Mouse (Mus musculus) liver, embryonic 15.5 days (tissue): ENCODE data around the gene Zfp511. TPM values are rescaled to one million over a fixed set of nuclear protein-coding genes. Genes with fewer than 3 reads are reported as not detected.

Source experiments
- ATAC-seq: fragments of 200-750 bp; cut with Nextera tagmentation; 2 replicates; pipeline ENCODE4 v1.8.0; 2017; ENCODE audit warnings: moderate number of reproducible peaks, mild to moderate bottlenecking, moderate library complexity; ENCODE audit not compliant: insufficient read depth
- H3K27ac ChIP-seq: fragments of 300-500 bp; sonication (generic); replicated peaks from 2 replicates; pipeline ENCODE4 v1.5.1; 2015; ENCODE audit warnings: mild to moderate bottlenecking, inconsistent platforms
- H3K27me3 ChIP-seq: fragments of 300-500 bp; sonication (generic); 2 replicates; pipeline ENCODE4 v1.6.1; 2015; ENCODE audit warnings: mild to moderate bottlenecking, inconsistent platforms
- H3K36me3 ChIP-seq: fragments of 300-500 bp; sonication (generic); replicated peaks from 2 replicates; pipeline ENCODE4 v1.6.1; 2015; ENCODE audit warnings: moderate library complexity, mild to moderate bottlenecking, inconsistent platforms
- H3K4me1 ChIP-seq: fragments of 300-500 bp; sonication (generic); replicated peaks from 2 replicates; pipeline ENCODE4 v1.6.1; 2015; ENCODE audit warnings: inconsistent platforms
- H3K4me2 ChIP-seq: fragments of 300-500 bp; sonication (generic); 2 replicates; pipeline ENCODE4 v1.6.1; 2015; ENCODE audit warnings: moderate library complexity, mild to moderate bottlenecking, inconsistent platforms
- H3K4me3 ChIP-seq: fragments of 300-500 bp; sonication (generic); replicated peaks from 2 replicates; pipeline ENCODE4 v1.5.1; 2015; ENCODE audit warnings: mild to moderate bottlenecking, inconsistent platforms
- H3K9ac ChIP-seq: fragments of 300-500 bp; sonication (generic); 2 replicates; pipeline ENCODE4 v1.6.1; 2015; ENCODE audit warnings: moderate library complexity, mild to moderate bottlenecking, inconsistent platforms
- H3K9me3 ChIP-seq: fragments of 300-500 bp; sonication (generic); replicated peaks from 2 replicates; pipeline ENCODE4 v1.6.1; 2016; ENCODE audit warnings: inconsistent platforms
- WGBS: fragments of 180-500 bp; shearing (Covaris S2); methylation state at CpG from one replicate; pipeline ENCODE4 v1.1.7; 2015; ENCODE audit warnings: mixed read lengths; ENCODE audit not compliant: insufficient replicate concordance; 5-methylcytosine and 5-hydroxymethylcytosine counted together
- polyA plus RNA-seq: library from polyadenylated mRNA; unstranded; fragments of >200 nt; fragmentation: Nextera tagmentation; extraction: Ambion mirVana; gene quantifications from 2 replicates; pipeline ENCODE4 v1.2.1, GENCODE M21; 2015

Zfp511 gene
- polyA plus RNA-seq, 1 experiment from 2014 or later: 17.4 TPM

DNA sequence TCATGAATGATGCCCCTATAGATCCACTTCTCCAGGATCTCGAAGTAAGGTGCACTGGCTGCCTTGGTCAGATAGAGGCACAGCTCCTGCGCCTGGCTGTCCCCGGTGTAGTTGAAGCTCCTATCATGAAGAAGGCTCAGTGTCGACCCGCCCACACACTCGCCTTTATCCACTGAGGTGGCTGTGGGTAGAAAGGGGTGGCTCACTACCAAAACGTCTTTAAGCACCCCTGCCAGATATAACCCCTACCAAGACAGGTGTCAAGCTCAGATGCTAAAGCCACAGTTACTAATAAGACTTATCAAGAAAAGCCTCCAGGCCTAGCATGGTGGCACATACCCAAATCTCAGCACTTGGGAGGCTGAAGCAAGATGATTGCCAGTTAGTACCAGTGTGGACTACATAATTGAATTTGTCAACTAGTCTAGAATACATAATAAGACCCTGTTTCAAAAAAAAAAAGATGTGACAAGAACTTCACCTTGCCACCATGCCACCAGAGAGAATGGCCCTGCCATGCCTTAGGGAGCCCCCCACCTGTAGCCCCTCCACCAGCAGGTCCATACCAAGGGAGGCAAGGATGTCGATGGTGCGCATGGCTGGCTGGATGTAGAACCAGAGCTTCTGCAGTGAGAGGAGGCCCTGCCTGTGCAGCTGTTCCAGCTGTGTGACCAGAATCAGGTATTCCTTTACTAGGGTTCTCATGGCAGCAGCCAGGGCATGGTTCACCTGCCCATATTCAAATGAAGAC is 29.2 kb upstream of the Zfp511 start:
- no peak for ATAC-seq
- Histone ChIP-seq H3K27ac (no peak overlapping the region), H3K27me3 (no peaks in the 10 kb centered on the region), H3K9me3 (no peaks in the 10 kb centered on the region), H3K4me1 (no peaks in the 10 kb centered on the region), H3K4me3 (no peak overlapping the region), H3K4me2 (no peak overlapping the region), H3K9ac (no peak overlapping the region), H3K36me3 (peaks cover 58% of the 10 kb centered on the region)
- 73% methylated on average over 9 of the region's 9 CpGs for WGBS

DNA sequence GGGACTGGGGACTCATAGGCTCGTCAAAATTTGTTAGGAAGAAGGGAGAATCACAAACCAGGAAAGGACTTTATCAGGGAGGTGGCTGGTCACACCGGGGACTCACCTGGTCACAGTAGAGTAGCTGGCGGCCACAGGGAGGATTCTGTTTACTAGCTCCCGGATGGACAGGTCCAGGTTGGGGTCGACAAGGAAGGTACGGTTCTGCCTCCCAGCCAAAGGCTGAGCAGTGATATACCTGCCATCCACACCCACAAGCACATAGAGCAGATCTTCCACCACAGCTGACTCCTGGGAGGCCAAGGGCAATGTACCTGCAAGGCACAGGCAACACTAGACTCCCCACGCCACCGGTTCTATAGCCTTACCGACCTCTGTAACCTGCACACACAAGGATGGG is 28.4 kb upstream of the Zfp511 start:
- Histone ChIP-seq H3K4me2 (no peak overlapping the region), H3K4me1 (no peaks in the 10 kb centered on the region), H3K4me3 (no peak overlapping the region), H3K9ac (no peak overlapping the region), H3K27me3 (no peaks in the 10 kb centered on the region), H3K27ac (no peak overlapping the region), H3K36me3 (peaks cover 52% of the 10 kb centered on the region), H3K9me3 (no peaks in the 10 kb centered on the region)
- ATAC-seq: no peak
- WGBS: 82% methylated on average over 9 of the region's 9 CpGs

DNA sequence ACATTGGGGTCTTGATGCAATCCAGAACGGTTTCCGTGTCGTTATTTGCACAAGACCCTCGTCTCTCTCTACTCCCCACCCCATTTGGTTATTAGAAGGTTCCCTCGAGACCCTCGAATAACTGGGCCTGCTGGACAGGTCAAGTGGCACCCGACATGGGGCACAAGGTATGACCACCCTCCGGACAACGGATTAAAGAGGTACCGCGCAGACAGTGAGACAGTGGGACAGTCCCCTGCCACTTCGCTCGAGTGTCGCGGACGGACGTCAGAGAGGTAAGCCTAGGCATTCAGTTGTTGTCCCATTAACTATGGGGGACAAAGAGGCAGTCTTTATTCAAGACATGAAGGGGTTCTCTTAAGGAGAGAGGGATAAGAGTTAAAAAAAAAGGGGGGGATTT is 24.9 kb upstream of the Zfp511 start:
- Histone ChIP-seq H3K27me3 (no peaks in the 10 kb centered on the region), H3K4me2 (no peak overlapping the region), H3K4me3 (no peak overlapping the region), H3K9me3 (no peaks in the 10 kb centered on the region), H3K27ac (no peak overlapping the region), H3K4me1 (no peaks in the 10 kb centered on the region), H3K9ac (no peak overlapping the region), H3K36me3 (peaks cover 24% of the 10 kb centered on the region)
- 89% methylated on average over 17 of the region's 17 CpGs for WGBS
- ATAC-seq: no peak

DNA sequence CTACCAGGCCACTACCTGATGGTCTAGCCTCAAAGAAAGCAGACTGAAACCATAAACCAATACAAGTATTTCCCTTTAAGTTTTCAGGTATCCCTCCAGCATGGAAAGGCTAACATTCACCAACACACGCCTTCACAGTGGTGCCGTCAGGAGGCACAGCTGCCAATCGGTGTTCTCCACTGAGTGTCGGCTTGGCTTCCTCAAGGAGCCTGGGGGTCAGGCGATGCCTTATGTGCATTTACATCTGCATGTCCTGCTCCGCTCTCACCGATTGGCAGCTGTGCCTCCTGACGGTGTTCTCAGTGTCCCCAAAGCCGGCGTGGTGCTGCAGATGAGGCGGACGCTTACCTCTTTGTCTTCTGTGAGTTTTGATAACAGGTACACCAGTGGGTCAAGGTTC is 4.4 kb upstream of the Zfp511 start:
- H3K4me2 ChIP-seq: no peak overlapping the region
- WGBS: 90% methylated on average over 12 of the region's 12 CpGs
- H3K27me3 ChIP-seq: no peaks in the 10 kb centered on the region
- no peaks in the 10 kb centered on the region for H3K9me3 ChIP-seq
- H3K27ac ChIP-seq: no peak overlapping the region
- peaks cover 63% of the 10 kb centered on the region for H3K36me3 ChIP-seq
- no peak for ATAC-seq
- peaks cover 20% of the 10 kb centered on the region for H3K4me1 ChIP-seq
- H3K9ac ChIP-seq: no peak overlapping the region
- H3K4me3 ChIP-seq: no peak overlapping the region

DNA sequence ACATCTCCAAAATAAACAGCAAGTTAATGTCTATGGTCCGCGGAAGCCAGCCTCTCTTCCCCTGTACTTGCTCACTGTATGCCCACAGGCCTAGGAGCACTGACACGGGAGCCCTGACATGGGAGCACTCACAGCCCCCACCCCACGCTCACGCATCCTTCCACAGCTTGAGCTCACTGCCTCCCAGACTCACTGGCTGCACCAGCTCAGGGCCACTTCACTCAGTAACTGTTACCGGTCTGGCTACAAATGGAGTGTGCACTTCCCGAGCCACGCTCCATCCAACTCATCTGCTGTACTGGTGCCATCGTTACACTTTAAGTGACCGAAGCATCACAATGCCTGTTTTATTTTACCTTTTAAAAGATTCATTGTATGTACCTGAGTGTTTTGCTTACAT is 3.8 kb upstream of the Zfp511 start:
- WGBS: 88% methylated on average over 10 of the region's 10 CpGs
- Histone ChIP-seq H3K4me1 (peaks cover 25% of the 10 kb centered on the region), H3K4me3 (no peak overlapping the region), H3K27me3 (no peaks in the 10 kb centered on the region), H3K36me3 (peaks cover 63% of the 10 kb centered on the region), H3K9ac (no peak overlapping the region), H3K27ac (no peak overlapping the region), H3K4me2 (no peak overlapping the region), H3K9me3 (no peaks in the 10 kb centered on the region)
- no peak for ATAC-seq

DNA sequence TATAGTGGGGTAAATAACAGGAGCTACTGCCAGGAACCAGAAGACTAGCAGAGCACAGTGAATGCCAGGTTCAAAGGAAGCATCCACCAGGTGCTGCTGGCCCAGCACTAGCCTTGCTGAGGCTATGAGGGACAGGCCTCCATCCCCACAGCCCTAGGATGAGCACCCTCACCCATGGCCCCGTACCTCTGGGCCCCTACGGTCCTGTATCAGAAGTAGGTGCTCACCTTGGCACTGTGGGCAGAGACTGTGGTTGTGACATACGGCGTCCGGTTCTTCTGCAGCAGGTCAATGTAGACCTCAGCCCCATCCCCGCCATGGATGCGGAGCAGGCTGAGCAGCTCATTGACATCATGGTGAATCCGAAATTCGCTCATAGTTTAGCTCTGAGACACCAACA is 2.8 kb upstream of the Zfp511 start:
- 93% methylated on average over 9 of the region's 9 CpGs for WGBS
- Histone ChIP-seq H3K36me3 (peaks cover 59% of the 10 kb centered on the region), H3K4me2 (no peak overlapping the region), H3K4me1 (peaks cover 25% of the 10 kb centered on the region), H3K9ac (no peak overlapping the region), H3K27ac (no peak overlapping the region), H3K9me3 (no peaks in the 10 kb centered on the region), H3K27me3 (no peaks in the 10 kb centered on the region), H3K4me3 (no peak overlapping the region)
- ATAC-seq: no peak

DNA sequence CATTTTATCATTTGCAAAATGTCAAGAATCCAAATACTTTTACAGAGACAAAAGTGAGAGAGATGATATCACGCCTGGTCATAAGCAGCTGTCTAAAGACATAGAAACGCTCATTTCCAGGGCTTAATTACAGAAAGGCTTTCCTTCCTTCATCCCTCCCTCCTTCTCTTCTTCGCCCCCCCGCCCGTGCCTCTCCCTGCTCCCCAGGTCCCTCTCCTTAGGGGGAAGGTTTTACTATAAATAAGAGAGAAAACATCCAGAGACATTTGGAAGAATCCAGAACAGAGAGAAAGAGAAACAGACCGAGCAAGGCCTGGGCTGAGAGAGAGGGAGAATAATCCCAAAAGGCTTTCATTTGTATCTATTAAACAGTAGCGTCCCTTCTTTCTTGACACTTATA is 735 bp upstream of the Zfp511 start:
- H3K4me3 ChIP-seq: peak overlapping the region; percentile 87
- H3K9me3 ChIP-seq: no peaks in the 10 kb centered on the region
- peak overlapping the region; percentile 82 for H3K4me2 ChIP-seq
- H3K9ac ChIP-seq: peak overlapping the region; percentile 87
- peaks cover 25% of the 10 kb centered on the region for H3K4me1 ChIP-seq
- H3K27me3 ChIP-seq: no peaks in the 10 kb centered on the region
- 8% methylated on average over 7 of the region's 7 CpGs for WGBS
- peak overlapping the region; percentile 86 for H3K27ac ChIP-seq
- peaks cover 51% of the 10 kb centered on the region for H3K36me3 ChIP-seq
- no peak for ATAC-seq

DNA sequence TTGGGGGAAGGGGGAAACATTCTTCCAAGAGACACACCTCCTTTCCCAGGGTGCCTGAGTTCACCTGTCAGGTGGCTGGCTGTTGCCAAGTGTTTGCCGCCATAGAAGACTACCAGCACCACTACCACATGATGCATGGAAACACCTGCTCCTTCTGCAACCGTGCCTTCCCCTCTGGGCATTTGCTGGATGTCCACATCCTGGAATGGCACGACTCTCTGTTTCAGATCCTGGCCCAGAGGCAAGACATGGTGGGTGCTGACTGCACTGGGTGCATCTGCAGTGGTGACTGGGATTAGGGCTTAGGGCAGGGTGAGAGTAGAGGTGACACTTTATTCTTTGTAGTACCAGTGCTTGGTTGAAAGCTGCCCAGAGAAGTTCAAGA is 972 bp downstream of the Zfp511 start:
- H3K36me3 ChIP-seq: peaks cover 42% of the 10 kb centered on the region
- no peak overlapping the region for H3K27ac ChIP-seq
- peak overlapping the region; percentile 87 for H3K4me3 ChIP-seq
- peaks cover 25% of the 10 kb centered on the region for H3K4me1 ChIP-seq
- H3K9ac ChIP-seq: no peak overlapping the region
- no peaks in the 10 kb centered on the region for H3K9me3 ChIP-seq
- no peaks in the 10 kb centered on the region for H3K27me3 ChIP-seq
- no peak for ATAC-seq
- peak overlapping the region; percentile 82 for H3K4me2 ChIP-seq
- 57% methylated on average over 3 of the region's 3 CpGs for WGBS

DNA sequence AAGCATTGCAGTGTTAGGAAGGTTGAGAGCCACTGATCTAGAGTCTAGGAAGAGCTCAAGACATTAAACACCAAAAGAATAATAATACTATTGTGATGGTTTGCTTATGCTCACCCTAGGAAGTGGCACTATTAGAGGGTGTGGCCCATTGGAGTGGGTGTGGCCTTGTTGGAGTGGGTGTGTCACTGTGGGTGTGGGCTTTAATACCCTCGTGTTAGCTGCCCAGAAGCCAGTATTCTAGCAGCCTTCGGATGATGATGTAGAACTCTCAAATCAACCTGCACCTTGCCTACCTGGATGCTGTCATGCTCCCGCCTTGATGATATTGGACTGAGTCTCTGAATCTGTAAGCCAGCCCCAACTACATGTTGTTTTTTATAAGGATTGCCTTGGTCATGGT is 6.5 kb downstream of the Zfp511 start:
- peak; percentile 58; the same call in 1 of the 2 replicates for ATAC-seq
- WGBS: 48% methylated on average over 3 of the region's 3 CpGs
- peaks cover 24% of the 10 kb centered on the region for H3K36me3 ChIP-seq
- H3K4me1 ChIP-seq: peaks cover 9% of the 10 kb centered on the region
- H3K27me3 ChIP-seq: peaks cover 44% of the 10 kb centered on the region
- no peak overlapping the region for H3K4me3 ChIP-seq
- H3K27ac ChIP-seq: no peak overlapping the region
- no peak overlapping the region for H3K4me2 ChIP-seq
- no peak overlapping the region for H3K9ac ChIP-seq
- no peaks in the 10 kb centered on the region for H3K9me3 ChIP-seq

DNA sequence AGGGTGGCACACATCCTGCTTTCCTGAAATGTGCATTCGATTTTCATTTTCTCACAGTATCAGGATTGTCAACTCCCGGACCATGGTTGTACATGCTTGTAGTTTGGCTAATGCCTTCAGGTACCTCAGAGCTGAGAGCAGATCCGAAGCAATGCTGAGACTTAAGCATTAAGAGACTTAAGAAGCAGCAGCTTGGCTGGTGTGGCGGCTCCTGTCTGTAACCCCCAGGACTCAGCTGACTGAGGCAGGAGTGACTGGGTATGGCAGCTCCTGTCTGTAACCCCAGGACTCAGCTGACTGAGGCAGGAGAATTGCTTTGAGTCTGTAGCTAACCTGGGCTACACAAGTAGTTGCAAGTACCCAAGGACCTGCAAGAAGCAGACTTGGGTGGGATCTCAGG is 9.4 kb downstream of the Zfp511 start:
- 51% methylated on average over 4 of the region's 4 CpGs for WGBS

DNA sequence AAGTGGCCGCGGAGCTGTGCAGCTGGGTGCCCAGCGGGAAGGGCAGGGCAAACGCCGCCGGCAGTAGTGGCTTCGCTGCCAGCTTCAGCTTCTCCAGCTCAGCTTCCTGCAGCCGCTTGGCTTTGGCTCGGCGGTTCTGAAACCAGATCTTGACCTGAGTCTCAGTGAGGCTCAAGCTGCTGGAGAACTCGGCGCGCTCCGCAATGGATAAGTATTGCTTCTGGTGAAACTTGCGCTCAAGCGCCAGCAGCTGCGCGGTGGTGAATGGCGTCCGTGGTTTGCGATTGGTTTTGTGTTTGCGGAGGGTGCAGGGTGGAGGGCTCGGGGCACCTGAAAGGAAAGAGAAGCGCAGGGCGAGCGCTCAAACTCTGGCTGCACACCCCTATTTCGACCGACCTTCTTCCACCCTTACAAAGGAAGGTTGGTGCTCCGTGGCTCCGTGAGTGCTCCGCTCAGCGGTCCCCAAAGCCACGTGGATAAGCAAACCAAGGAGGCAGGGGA is 11.7 kb downstream of the Zfp511 start:
- Histone ChIP-seq H3K4me2 (peak overlapping the region; percentile 58), H3K36me3 (no peaks in the 10 kb centered on the region), H3K27me3 (peaks cover 95% of the 10 kb centered on the region), H3K4me3 (peak overlapping the region; percentile 36; the same call in 1 of the 2 replicates), H3K27ac (no peak overlapping the region), H3K9me3 (no peaks in the 10 kb centered on the region), H3K9ac (no peak overlapping the region; the same call in 1 of the 2 replicates), H3K4me1 (peaks cover 13% of the 10 kb centered on the region)
- under 1% methylated on average over 33 of the region's 33 CpGs for WGBS
- no peak for ATAC-seq

More for the DNA sequence above, 9.4 kb downstream of the Zfp511 start:
- Histone ChIP-seq H3K9ac (no peak overlapping the region), H3K27me3 (peaks cover 72% of the 10 kb centered on the region), H3K4me2 (no peak overlapping the region), H3K9me3 (no peaks in the 10 kb centered on the region), H3K4me3 (no peak overlapping the region), H3K4me1 (peaks cover 19% of the 10 kb centered on the region), H3K36me3 (peaks cover 7% of the 10 kb centered on the region; the same call in 1 of the 2 replicates), H3K27ac (no peak overlapping the region)
- ATAC-seq: no peak
